Mouse (Mus musculus): ENCODE measurements around the gene Nat9. TPM values are rescaled to one million over a fixed set of nuclear protein-coding genes. Genes with fewer than 3 reads are reported as not detected.

The Nat9 gene
- polyA plus RNA-seq, 1 experiment from 2014 or later: 16.9 TPM

DNA sequence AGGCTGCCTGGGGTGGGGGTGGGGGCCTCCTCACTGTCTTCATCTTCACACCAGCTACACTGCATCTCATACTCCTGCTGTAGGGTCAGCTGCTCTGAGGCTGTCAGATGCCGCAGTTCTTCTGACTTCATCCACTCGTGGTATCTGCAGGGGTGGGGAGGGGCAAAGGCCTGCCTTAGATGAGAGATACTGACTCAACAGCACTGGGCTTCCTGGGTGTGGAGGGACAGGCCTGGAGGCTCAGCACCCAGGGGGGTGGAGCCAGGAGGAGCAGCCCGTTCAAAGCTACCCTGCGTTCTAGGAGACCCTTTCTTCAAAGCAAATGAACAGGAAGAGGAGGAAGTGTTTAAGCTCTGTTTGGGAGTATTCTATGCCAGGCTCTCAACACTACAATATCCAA lies 2.7 kb downstream of the Nat9 start:
- Histone ChIP-seq H3K4me1 (peaks cover 28% of the 10 kb centered on the region), H3K36me3 (replicated peaks) (peaks cover 21% of the 10 kb centered on the region), H3K27ac (no peak overlapping the region), H3K27me3 (ENCODE audit: poor library complexity, severe bottlenecking) (0 out of 2 replicates have a peak, but pooled peaks cover 10% of the 10 kb centered on the region), H3K4me3 (no peak overlapping the region), H3K9me3 (no peaks in the 10 kb centered on the region)
- WGBS: 50% methylated on average over 4 of the region's 4 CpGs
- DNase-seq (ENCODE audit: extremely low spot score, low spot score): no peak

DNA sequence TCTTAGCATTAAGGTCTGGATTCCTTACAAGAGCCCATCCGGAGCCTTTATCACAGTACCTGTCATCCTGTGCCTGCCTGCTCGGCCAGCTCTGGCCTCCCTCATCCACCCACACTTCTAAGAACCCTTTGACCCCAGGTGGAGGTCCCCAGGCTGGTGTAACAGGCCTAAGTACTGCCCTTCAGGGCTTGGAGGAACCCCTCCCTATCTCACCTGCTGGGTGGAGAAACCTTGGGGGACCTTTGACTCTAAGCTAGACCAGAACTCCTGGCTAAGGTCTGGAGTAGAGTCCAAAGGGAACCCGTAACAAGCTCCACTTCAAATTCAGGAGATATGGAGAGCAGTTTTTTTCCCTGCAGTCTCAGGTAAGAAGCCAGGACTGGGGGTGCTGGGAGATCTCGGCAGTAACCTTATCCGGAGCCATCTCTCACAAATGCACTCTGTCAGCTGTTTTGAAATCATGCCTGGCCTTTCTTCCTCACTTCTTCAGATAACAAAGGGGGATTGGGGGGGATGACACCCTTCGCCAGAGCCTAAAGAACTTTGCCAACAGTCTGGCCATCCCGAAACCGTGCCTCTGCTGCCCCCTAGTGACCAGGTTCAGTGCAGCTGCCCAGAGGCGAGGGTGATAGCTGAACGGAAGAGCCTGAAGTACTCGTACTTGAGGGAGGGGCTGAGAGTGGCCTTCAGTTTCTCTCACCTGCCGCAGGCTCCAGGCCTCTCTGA lies 5.6 kb downstream of the Nat9 start:
- H3K27ac ChIP-seq: no peak overlapping the region
- WGBS: 25% methylated on average over 12 of the region's 12 CpGs
- DNase-seq (ENCODE audit: extremely low spot score, low spot score): peak; percentile 83
- peaks cover 26% of the 10 kb centered on the region for H3K36me3 ChIP-seq (replicated peaks)
- H3K9me3 ChIP-seq: no peaks in the 10 kb centered on the region
- peaks cover 35% of the 10 kb centered on the region for H3K4me1 ChIP-seq
- H3K4me3 ChIP-seq: no peak overlapping the region
- peaks cover 16% of the 10 kb centered on the region for H3K27me3 ChIP-seq (ENCODE audit: poor library complexity, severe bottlenecking)

DNA sequence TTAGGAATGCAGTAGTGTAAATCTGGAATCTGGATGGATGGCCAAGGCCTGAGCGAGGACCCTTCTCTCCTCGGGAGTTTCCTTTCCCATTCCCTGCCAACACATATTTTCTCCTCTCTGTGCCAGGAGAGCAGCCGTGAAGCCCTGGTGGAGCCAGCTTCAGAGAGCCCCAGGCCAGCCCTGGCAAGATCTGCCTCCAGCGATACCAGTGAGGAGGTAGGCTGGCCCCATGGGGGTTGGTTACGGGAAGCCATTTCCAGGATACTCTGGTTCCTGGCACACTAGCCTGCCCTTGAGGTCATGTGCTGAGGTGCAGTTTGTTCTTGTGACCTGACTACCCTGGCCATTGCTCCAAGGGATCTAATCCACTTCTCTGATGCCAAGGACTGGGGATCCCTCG lies 7.8 kb downstream of the Nat9 start:
- Histone ChIP-seq H3K36me3 (replicated peaks) (peaks cover 26% of the 10 kb centered on the region), H3K4me1 (peaks cover 45% of the 10 kb centered on the region), H3K27ac (no peak overlapping the region), H3K4me3 (no peak overlapping the region), H3K27me3 (ENCODE audit: poor library complexity, severe bottlenecking) (peaks cover 38% of the 10 kb centered on the region), H3K9me3 (no peaks in the 10 kb centered on the region)
- DNase-seq (ENCODE audit: extremely low spot score, low spot score): no peak
- WGBS: 90% methylated on average over 6 of the region's 6 CpGs

DNA sequence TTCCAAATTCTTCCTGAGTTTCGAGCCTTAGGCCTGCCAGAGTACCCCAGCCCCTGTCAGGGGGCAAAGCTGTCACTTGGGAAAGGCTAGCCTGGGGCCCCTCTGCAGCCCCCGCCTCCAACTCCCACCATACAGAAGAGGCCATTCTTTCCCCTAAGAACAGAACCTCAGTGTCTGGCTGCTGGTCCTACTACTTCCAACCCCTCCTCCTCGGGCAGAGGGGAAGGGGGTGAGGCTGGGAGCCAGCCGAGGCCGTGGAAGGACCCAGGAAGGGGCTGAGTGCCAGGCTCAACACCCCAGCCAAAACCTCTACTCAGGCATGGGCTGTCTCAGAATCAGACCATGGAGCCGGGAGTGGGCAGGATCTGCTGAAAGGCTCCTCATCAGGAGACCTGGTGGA lies 8.5 kb downstream of the Nat9 start:
- 68% methylated on average over 6 of the region's 6 CpGs for WGBS

DNA sequence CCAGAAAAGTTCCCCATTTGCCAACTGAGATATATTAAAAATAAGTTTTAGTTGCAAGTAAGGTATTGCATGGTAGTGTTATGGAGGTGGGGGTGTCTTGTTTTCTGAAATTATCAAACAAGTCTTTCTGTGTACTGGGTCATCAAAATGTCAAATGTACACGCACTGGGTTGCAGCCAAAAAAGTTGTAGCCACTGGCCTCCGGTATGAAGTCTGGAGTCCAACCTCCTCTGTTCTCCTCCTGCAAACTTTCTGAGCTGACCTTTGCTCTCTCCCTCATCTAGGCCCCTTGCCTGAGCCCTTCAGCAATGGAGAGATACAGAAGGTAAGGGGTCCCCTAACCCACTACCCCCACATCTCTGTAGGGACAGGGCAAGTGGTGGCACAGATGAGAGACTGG lies 8.9 kb downstream of the Nat9 start:
- peaks cover 56% of the 10 kb centered on the region for H3K4me1 ChIP-seq
- no peaks in the 10 kb centered on the region for H3K9me3 ChIP-seq
- DNase-seq (ENCODE audit: extremely low spot score, low spot score): no peak
- H3K27ac ChIP-seq: peak overlapping the region; percentile 36; the same call in 1 of the 2 replicates
- peaks cover 49% of the 10 kb centered on the region for H3K27me3 ChIP-seq (ENCODE audit: poor library complexity, severe bottlenecking)
- peaks cover 26% of the 10 kb centered on the region for H3K36me3 ChIP-seq (replicated peaks)
- WGBS: 80% methylated on average over 2 of the region's 2 CpGs
- no peak overlapping the region for H3K4me3 ChIP-seq

More for the DNA sequence above, 8.5 kb downstream of the Nat9 start:
- H3K36me3 ChIP-seq (replicated peaks): peaks cover 26% of the 10 kb centered on the region
- H3K4me3 ChIP-seq: no peak overlapping the region
- H3K4me1 ChIP-seq: peaks cover 52% of the 10 kb centered on the region
- no peaks in the 10 kb centered on the region for H3K9me3 ChIP-seq
- peaks cover 45% of the 10 kb centered on the region for H3K27me3 ChIP-seq (ENCODE audit: poor library complexity, severe bottlenecking)
- peak overlapping the region; percentile 36; the same call in 1 of the 2 replicates for H3K27ac ChIP-seq
- no peak for DNase-seq (ENCODE audit: extremely low spot score, low spot score)

DNA sequence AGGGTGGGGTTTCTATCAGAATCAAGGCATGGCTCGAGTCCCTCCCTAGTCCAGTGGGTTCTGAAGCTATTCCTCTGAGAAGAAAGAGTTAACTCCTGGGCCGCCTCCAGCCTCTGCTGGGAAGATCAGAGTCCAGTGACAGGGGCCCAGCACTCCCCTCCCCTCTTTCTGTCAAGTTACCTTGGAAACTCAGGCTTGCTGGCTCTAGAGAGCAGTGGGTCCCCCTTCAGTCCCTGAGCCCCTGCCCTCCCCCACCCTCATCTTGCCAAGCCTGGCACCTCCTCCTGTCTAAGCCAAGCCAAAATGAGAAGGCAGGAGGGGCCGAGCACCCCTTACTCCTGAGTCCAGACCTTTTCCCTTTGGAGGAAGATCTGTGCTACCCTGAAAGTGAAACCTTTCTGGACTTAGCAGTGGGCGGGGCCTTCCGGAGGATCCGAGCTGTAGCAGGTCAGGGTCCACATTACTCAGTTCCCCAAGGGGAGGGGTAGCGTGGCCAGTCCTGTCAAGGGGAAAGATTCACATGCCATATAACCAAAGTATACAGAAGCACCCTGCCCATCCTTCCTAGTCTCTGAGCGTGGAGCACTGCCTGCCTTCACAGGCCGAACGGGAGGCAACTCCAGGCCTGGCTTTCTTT lies 10.0 kb downstream of the Nat9 start:
- H3K27ac ChIP-seq: peak overlapping the region; percentile 77
- peaks cover 51% of the 10 kb centered on the region for H3K27me3 ChIP-seq (ENCODE audit: poor library complexity, severe bottlenecking)
- DNase-seq (ENCODE audit: extremely low spot score, low spot score): no peak
- peaks cover 67% of the 10 kb centered on the region for H3K4me1 ChIP-seq
- H3K4me3 ChIP-seq: peak overlapping the region; percentile 5
- no peaks in the 10 kb centered on the region for H3K9me3 ChIP-seq
- peaks cover 26% of the 10 kb centered on the region for H3K36me3 ChIP-seq (replicated peaks)
- WGBS: 27% methylated on average over 10 of the region's 10 CpGs

DNA sequence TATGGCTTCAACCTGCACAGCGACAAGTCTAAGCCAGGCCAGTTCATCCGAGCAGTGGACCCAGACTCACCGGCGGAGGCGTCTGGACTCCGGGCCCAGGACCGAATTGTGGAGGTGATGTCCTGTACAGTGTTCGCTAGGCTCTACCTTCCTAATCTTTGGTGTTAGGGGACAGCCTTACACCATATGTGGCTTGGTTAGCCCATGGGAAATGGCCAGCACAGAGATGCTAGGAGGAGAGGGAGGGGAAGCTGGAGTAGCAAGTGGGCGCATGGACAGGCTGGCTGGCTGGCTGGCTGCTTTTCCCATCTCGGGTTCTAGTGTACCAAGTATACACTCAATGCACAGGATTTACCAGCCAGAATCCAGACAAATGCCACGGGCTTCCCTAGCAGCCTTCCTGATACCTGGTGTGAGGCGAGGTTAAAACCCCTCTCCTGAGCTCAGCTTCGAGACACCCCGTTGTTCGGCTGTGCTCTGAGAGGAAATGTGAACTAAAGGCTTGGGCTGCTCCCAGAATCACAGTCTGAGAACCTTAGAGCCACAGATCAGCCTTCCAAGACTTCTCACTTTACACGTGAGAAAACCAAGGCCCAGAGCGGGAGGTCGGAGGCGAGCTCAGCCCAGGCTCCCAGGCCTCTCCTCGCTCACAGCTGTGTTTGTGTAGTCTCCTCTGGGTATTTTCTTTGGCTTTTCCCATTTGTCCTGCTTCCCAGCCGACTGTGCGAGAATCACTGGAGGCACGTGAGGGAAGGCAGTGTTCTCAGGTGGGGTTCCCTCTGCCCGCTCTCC lies 11.1 kb downstream of the Nat9 start:
- peak overlapping the region; percentile 77 for H3K27ac ChIP-seq
- H3K4me1 ChIP-seq: peaks cover 78% of the 10 kb centered on the region
- WGBS: 62% methylated on average over 24 of the region's 24 CpGs

DNA sequence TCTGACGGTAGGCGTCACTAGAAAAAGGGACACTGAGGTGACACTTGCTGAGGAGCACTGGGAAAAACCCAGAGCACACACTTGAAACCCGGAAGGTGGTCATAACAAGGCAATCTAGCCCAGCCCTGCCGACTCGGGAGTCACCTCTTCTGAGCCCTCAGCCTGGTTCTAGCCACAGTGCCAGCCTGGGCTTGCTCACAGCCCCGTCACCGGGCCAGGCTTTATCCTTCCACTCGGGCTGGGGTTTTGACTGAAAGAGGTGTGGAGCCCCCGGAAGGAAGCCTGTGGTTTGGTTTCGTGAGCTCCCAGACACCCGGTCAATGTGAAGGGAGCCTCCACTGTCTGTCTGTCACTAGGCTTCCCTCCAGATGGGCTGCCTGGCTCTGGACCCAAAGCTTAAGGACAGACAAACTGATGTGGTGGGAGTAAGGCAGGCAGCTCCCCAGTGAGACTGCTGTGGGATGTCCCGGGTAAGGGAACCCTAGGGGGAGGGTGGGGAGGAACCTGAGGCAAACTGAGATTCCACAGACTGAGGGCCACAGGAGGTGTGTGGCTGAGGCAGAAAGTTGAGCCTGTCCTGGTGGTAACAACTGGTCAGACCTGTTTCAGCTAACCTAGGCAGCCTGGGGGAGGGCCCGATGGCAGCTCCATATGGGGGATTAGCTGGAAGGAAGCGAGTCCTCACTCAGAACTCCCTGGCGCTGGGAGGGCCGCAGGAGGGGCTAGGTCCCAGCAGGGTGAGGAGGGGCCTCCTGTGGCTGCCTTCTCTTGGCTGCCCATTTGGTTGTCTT lies 13.9 kb downstream of the Nat9 start:
- Histone ChIP-seq H3K27ac (peak overlapping the region; percentile 62; the same call in 1 of the 2 replicates), H3K4me3 (peak overlapping the region; percentile 5; the same call in 1 of the 2 replicates), H3K27me3 (ENCODE audit: poor library complexity, severe bottlenecking) (peaks cover 68% of the 10 kb centered on the region), H3K4me1 (peaks cover 77% of the 10 kb centered on the region), H3K36me3 (replicated peaks) (no peaks in the 10 kb centered on the region), H3K9me3 (no peaks in the 10 kb centered on the region)
- DNase-seq (ENCODE audit: extremely low spot score, low spot score): peak; percentile 34
- WGBS: 10% methylated on average over 16 of the region's 16 CpGs

More for the DNA sequence above, 11.1 kb downstream of the Nat9 start:
- H3K9me3 ChIP-seq: no peaks in the 10 kb centered on the region
- H3K27me3 ChIP-seq (ENCODE audit: poor library complexity, severe bottlenecking): peaks cover 61% of the 10 kb centered on the region
- H3K36me3 ChIP-seq (replicated peaks): peaks cover 24% of the 10 kb centered on the region
- peak overlapping the region; percentile 5; the same call in 1 of the 2 replicates for H3K4me3 ChIP-seq
- DNase-seq (ENCODE audit: extremely low spot score, low spot score): no peak

DNA sequence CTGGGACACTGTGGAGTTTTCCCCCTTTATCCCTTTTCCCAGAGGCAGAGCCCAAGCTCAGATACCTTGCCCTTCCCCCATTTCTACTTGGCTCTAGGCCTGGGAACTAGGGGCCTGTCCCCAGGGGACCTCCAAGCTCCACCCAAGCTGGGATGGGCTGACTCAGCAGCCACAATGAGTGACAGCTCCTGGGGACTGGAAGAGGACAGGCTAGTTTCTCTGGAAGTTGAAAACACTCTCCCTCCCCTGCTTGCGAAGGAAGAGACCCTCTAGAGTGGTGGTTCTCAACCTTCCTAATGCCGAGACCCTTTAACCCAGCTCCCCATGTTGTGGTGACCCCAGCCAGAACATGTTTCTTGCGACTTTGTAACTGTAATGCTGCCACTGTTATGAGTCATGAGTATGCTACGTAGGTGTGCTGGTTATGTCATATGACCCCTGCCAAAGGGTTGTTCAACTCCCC lies 14.8 kb downstream of the Nat9 start:
- Histone ChIP-seq H3K4me3 (peak overlapping the region; percentile 12; the same call in 1 of the 2 replicates), H3K27ac (peak overlapping the region; percentile 49; the same call in 1 of the 2 replicates)

DNA sequence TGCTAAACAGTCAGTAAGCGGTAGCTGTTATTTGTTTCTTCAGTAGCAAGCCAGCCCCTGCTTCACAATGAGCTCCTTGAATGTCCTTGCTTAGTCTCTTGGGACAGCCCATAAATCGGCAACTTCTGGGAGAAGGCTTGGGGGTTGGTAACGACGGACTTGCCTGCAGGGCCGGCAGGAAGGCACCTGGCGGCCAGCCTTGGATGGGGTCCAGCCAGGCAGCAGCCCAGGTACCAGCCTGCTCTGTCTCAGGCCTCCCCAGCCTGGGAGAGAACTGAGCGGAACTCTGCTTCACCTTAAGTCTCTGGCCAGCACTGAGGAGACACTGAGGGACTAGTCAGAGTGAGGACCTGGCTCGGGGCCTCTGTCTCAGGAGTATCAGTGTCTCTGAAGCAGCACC lies 16.5 kb downstream of the Nat9 start:
- Histone ChIP-seq H3K36me3 (replicated peaks) (no peaks in the 10 kb centered on the region), H3K9me3 (no peaks in the 10 kb centered on the region), H3K4me3 (no peak overlapping the region), H3K27ac (no peak overlapping the region), H3K27me3 (ENCODE audit: poor library complexity, severe bottlenecking) (peaks cover 59% of the 10 kb centered on the region), H3K4me1 (peaks cover 54% of the 10 kb centered on the region)
- no peak for DNase-seq (ENCODE audit: extremely low spot score, low spot score)
- 42% methylated on average over 8 of the region's 8 CpGs for WGBS

More for the DNA sequence above, 14.8 kb downstream of the Nat9 start:
- Histone ChIP-seq H3K36me3 (replicated peaks) (no peaks in the 10 kb centered on the region), H3K9me3 (no peaks in the 10 kb centered on the region), H3K27me3 (ENCODE audit: poor library complexity, severe bottlenecking) (peaks cover 68% of the 10 kb centered on the region), H3K4me1 (peaks cover 70% of the 10 kb centered on the region)
- 18% methylated on average over 4 of the region's 4 CpGs for WGBS
- DNase-seq (ENCODE audit: extremely low spot score, low spot score): no peak

DNA sequence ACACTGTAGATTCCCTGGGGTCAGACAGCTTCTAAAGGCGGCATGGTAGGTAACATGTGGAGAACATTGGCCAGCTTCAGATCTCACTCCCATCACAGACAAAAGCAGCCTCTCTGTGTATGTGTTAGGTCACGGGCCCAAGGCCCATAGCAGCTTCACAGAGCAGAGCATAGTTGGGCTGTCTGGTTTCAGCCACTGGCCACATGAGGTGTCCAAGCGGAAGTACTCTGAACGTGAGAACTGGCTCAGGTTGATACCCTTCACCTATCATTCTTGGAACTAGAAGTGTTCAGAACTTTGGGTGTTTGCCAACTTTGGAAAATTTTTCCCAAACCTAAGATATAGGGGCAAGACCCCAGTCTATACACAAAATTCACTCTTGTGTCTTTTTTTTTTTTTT lies 18.2 kb downstream of the Nat9 start:
- 92% methylated on average over 4 of the region's 4 CpGs for WGBS
- DNase-seq (ENCODE audit: extremely low spot score, low spot score): no peak
- Histone ChIP-seq H3K27me3 (ENCODE audit: poor library complexity, severe bottlenecking) (peaks cover 59% of the 10 kb centered on the region), H3K4me1 (peaks cover 54% of the 10 kb centered on the region), H3K27ac (no peak overlapping the region), H3K4me3 (no peak overlapping the region), H3K36me3 (replicated peaks) (no peaks in the 10 kb centered on the region), H3K9me3 (no peaks in the 10 kb centered on the region)

Measured in forebrain, embryonic 10.5 days (tissue).